Mouse (Mus musculus) adrenal gland (tissue): Measurements from ENCODE around the gene Ppfibp2.

Experiments used
- intact Hi-C: fragments of 180-260 bp; cut with DNase I; formaldehyde crosslinking; loops from one replicate; pipeline ENCODE4 v1.15.1; 2025

Ppfibp2 gene

DNA sequence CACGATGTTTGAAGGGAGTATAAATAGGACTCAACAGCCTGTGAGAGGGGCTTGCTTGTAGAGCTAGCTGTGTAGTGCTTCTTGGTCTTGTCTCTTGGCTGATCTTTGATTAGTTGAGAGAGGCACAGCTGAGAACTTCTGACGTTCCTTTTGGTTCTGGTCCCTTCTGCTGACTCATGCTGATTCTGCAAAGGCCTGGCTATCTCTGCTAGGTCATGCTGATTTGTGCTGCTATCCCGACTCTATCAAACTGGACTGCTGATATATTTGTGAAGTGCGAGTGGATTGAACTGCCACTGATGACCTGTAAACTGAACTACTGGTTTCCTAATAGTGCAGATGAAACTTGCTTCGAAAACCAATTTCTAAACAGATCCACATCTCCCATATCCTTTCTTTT is 15.9 kb downstream of the Ppfibp2 start:
- intact Hi-C loops: no loop called here

DNA sequence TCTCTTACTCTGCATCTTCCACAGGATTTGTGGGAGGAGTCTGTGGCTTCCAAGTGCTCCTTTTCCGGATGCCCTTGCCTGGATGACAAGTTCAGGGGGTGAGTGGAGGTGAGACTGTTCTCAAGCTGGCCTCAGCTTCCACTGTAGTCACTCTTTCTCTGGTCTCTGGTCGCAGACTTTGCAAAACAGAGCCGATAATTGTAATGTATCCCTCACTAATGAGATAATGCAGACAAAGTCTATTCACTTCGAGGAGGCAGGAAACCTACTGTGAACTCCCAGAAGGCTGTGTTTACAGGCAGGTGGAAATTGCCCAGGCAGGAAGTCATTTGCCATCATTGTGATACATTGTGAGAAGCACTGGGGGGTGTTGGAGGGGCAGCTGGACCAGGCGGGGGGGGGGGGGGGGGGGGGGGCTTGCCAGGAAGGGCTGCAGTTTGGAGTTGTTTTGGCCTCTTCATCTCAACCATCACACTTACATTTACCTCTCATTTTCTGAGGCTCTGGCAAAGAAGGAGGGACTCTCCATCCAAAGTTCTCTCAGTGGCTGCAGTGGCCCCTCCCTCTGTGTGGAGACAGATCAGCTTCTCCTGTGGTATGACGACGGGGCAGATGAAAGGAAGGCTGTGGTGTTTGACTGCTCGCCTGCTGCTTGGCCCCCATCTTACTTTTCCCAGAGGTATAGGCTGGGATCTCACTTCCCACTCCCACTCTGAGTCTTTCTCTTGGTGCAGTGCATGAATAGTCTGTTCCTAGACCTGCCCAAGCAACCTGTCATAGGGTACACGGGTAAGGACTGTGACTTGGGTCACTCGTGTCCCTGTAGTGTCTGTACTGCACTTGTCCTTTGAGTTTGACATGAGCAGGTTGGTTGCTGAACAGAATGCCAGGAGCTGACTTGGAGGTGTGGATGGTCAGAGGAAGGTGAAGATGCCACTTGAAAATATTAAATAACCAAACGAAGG is 23.3 kb downstream of the Ppfibp2 start:
- intact Hi-C loops: no loop called here

DNA sequence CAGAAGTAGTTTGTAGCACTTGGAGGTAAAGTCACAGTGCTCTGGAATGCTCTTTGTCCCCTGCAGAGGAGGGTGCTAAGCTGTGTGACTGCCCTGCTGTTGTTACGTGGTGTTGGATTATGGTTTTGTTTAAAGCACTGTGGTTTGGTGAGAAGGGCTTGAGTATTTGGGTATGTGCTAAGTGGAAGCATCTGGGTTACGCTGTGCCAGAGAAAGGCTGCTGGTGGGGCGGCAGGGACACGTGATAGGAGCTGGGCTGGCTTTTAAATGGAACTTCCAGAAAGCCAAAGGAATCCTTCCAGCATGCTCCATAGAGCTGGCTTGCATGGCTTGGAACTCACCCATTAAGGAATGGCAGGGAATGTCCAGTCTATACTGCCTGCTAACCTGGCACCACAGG is 24.2 kb downstream of the Ppfibp2 start:
- intact Hi-C loops: no loop called here

DNA sequence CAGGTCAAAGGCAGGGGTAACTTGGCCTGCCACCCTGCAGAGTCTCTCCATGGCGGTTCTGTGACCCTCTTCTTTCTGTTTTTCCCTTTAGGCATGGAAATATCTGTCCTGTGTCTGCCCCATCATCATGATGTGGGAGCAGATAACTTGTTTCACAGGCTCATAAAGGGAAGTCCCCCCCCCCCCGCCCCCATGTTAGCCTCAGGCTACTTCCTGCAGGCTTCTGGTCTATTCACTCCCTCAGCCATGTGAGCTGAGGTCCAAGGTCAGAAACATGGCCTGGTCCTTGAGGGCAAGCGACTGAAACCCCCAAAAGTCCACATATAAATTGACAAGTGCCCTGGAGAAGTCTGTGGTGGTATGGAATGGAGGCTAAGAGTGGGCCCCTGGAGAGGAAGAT is 25.1 kb downstream of the Ppfibp2 start:
- intact Hi-C loops: no loop called here

DNA sequence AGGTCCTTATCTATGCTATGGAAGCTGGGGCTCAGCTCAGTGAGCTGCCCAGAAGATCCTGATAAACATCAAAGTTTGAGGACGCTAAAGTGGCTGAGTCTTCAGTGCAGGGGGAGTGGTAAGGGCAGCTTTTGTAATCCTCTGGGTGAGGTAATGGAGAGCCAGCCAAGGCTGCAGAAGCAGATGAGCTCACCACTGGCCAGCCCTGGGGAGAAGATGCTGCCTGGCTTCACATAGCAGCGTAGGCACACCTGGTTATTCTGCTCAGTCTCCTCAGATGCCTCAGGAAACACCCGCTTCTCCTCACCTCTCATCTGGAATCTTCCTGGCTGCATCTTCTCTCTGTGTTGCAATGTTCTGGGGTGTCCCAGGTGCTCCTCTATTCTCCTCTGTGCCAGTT is 29.4 kb downstream of the Ppfibp2 start:
- intact Hi-C loops: no loop called here

DNA sequence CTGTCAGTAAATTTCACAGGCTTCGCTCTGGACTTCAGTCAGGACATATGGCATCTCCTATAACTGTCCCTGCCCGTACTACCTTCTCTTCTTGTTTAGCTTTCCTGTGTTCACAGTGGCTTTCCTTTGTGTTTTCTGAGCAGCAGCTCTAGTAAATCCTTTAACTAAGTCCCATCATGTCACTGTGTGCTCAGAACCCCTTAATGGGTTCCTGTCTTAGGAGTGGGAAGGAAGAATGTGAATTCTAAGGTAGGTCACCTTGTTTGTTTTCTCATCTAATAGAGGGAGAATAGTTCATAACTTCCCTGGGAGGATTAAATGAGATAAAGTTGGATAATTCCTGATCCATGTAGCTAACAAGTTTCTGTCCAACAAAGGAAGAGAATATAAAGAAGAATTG is 30.1 kb downstream of the Ppfibp2 start, which contains the start of gene 5330417H12Rik:
Gene 5330417H12Rik (minus strand): TSS at position 101 of the 400 bp plus-strand sequence.
- intact Hi-C loops: no loop called here

DNA sequence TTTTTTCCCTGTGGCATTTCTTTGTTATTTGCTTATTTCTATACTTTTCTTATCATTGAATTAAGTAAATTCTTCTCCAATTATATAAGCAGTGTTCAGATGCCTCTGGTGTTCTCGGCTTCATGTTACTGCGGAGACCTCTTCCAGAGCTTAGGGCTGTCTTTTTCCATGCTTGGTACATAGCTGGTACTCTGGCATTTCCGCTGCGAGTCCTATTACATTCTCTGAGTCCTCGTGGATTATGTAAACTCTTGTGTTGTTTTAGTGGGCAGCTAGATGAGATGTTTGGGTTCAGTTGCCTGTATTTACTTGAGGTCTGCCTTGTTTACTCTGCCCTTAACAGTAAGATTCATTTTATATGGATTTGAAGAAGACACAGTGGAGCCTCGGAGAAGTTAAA is 30.8 kb downstream of the Ppfibp2 start:
- intact Hi-C loops: no loop called here

DNA sequence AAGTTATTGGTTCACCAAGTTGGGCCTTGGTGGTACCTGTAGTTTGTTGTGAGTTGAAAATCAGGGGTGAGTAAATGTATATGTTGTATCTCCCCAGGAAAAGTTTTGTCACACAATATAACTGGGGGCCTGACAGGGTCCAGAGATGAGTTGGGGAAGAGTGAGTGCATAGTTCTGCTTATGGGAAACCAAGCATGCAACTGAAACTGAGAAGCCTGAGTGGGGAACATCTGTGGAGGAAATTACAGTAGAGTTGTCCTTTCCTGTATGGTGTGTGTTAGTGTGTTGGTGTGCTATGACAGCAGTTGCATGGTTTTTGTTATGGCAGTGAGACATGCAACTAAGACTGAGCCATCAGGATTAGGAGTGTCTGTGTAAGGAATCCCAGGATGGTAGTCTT is 33.4 kb downstream of the Ppfibp2 start:
- intact Hi-C loops: no loop called here

DNA sequence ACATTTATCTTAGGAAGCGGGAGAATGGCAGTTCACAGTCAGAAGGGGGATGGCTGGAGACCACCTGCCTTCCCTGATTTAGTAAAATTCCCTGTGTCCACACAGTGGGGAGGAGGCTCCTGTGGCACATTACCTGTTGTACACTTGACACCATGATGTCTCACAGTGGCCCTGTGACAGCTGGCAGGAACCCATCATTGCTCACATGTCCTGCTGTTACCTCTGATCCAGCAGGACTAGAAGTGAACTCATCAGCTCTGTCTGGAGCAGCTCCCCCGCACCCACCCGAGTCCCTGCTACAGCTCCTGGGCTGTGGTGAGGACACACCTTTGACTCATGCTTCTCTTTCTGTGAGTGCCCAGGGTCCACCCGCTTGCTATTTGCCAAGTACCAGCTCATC is 38.2 kb downstream of the Ppfibp2 start:
- intact Hi-C loops: no loop called here

DNA sequence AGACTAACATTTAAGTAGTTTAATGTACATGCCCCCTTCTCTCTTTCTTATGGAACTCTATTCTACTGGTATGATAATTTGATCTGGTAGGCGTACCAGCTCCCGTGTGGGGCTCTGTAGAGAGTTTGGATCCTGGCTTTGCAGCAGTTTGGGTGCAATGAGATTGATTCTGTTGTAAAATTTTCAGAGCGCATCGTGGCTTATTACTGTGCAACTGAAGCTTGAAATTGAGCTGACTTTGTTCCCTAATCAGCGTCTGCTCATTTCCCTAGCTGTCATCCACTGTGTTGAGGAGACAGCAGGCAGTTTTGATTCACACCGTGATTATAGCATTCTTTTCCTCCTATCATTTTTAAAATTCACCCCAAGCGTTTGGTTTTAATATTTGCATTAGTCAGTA is 42.4 kb downstream of the Ppfibp2 start:
- intact Hi-C loops: no loop called here

DNA sequence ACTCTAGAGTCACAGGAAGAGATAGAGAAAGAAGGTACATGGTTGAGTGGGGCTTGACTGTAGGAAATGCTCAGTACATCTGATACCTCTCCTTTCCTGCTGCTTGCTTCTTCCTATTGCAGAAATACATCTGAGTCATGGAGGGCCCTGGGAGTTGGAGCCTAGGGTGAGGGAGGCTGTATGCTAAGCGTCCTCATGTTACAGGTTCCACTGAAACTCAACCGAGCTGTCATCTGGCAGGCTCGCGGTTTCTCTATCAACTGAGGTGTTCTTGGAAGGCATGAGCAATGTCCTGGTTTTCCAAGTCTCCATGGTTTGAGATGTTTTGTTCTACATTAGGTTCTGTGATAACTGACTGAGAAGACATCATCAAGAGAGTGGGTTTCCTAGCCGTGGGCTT is 43.0 kb downstream of the Ppfibp2 start:
- intact Hi-C loops: no loop called here

DNA sequence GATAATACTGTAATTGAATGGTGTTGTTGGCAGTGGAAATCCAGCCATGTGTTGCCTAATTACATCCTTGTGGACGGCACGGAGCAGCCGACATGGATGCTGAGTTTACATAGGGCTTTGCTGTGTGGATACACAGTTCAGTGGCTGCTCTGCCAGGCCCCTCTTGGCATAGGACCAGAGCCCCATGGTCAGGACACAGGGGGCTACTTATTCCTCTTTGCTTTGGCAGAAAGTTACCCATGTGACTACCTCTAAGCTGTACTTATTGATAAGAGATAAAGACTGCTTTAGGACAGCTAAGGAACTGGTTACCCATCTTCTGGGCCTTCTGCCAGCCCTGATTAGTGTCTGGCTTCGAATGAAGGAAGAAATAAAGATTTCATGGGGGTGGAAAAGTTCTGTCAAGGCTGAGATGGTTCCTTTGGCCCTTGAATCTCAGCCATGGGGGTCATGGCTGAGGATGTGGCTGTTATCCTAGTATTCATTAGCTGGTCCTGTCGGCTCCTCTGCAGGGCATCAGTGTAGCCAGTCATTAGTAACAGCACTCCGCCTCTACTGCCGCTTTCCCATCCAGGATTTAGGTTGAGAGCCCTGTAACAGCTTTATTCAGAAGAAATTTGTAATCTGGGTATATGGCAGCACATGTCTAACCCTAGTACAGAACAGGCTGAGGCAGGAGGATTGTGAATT is 47.7 kb downstream of the Ppfibp2 start:
- intact Hi-C loops: no loop called here

DNA sequence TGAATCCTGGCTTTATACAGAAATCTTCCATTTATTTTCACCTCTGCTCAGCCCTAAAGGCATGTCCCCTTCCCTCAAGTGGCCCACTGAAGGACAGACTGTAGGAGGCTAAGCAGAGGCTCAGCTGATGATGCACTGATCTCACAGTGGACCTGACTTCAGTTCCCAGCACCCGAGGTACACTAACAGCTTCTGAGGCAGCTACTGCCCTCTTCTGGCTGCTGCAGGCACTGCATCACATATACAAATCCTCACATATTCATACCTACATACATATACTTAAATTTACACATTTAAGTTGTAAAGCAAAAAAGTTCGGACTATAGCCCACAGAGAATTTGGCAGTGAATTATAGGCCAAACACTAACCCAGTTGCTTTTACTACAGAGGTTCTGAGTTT is 50.0 kb downstream of the Ppfibp2 start:
- intact Hi-C loops: no loop called here

DNA sequence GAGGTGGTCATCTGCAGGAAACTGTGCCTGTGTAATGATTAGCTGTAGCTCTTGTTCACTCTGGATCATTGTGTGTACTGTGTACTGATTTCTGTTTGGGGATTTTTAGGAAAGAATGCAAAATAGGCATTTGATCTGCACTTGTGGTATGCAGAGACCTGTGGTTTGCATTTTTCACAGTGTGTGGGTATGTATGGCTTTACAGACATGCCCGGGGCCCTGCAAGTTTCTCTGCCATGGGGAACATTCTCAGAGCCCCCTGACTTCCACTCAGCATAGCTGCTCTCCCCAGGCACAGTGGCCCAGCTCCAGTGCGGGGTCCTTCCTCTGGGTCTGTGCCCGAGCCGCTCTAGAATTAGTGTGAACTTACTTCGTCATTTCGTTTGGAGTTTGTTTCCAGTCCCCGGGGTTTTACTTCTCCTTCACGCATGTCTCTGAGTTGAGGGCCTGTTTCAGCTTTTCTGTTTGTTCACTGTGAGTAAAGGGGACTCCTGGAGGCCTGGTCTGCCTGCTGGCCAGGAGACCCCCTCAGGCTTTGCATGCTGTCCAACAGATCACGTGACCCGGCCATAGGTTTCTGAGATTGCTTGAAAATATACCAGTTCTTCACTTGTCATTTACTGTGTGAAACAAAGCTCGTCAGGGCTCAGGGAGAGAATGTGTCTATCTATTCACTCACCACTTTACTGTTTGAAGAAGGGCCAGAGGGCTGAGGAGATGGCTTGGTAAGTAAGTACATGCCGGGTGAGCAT is 54.1 kb downstream of the Ppfibp2 start:
- intact Hi-C loops: no loop called here

DNA sequence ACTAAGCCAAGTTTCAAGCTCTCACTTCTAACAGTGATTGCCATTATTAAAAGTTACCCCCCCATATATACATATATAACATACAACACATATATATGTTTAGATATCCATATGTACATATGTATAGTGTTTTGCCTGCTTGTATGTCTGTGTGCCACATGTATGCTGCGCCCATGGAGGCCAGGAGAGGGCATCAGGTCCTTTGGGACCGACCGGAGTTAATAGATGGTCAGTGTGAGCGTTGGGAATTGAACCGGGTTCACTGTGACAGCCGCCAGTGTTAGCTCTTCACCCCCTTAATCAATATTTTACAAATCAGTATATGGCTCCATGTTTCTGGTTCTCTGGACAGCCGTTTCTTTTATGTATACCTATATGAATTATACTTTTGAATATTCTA is 55.0 kb downstream of the Ppfibp2 start:
- intact Hi-C loops: no loop called here

DNA sequence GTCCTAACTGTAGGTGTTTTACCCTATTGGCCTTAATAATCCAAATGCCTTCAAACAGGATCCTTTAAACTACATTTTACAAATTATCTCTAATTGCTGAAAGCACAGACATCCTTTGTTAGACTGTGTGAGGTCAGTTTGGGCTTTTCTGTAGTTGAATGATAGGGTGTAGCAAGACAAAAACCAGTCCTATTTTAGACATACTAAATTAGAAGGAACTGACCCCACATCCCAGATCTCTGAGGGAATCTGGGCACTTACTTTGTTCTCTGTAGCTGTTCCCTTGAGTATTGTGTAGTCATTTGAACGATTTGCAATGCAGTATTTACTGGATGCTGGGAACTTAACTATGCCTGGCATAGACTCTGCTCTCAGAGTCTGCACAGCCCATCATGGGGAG is 56.8 kb downstream of the Ppfibp2 start:
- intact Hi-C loops: no loop called here

DNA sequence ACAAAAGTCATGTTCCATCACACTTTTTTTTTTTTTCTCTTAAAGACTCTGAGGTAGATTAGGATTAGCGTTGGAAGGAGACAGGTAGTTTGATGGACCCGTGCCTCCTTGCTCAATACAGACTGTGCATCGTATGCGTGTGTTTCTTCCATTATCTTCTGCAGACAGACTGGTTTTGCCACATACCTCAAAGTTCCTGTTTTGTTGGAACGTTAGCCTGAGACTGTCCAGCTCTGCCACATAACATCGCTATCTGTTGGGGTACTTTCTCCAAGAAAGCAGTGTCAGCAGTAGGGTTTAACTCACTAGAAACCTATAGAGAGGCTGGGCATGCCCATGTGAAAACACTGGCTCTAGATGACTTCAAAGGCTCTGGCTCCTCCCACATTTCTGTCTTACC is 61.4 kb downstream of the Ppfibp2 start:
- intact Hi-C loops: no loop called here

DNA sequence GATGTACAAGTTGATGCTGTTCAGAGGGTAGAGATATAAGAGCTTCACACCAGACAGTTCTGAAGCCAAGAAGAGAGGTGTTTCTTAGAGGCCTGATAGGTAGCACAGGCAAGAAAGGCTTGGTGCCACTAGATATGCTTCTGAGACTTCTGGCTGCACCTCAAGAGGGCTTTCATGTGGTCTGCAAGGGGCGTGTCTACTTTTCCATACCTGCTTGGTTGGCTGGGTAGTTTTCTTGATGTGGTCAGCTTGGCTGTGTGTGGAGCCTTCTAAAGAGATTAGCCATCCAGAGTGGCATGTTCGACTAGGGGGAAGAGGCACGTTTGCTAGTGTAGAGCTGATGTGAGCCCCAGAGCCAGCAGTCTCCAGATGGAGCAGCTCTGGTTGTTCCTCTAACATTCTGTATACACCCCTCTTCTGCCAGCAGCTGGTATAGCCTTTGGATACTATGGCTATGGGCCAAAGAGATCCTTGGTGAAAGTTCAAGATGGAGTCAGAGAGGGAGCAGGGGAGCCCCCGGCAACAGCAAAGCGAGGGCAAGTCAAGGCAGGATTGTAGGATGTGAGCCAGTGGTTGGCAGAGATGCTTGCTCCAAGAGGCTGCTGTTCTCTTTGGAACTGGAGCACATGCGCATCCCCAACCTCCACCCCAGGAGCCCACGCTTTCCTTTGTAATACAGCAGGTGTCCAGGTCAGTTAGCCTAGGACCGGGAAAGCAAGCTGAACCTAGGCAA is 64.3 kb downstream of the Ppfibp2 start:
- intact Hi-C loops: no loop called here

DNA sequence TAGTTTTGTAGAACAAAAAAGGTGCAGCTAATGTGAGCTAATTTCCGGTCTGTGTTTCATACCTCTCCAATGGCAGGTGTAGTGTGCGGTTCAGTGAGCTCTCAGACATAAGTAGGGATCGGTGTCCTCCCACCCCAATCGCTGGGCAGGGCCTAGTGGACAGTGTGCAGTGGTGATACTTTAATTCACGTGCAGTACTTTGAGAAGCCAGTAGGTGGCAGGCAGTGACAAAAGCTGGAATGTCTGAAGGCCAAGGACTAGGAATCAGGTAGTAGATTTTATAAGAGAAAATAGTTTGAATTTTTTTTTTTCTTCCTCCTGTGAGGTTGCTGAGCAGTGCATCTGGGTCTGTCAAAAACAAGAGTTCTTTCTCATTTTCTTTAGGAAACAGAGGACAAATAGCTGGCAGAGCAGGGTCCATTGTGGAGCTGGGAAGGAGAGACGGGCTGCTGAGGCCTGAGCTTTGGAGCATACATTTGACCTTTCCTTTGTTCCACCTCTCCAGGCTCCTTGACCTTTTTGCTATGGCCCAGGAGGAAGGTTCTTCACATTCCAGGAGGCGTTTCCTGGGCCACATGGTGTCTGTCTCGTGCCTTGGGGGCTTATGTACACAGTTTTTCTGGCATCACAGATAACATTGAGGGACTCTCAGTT is 66.3 kb downstream of the Ppfibp2 start:
- intact Hi-C loops: loop anchor here (2.0 to 5.0 kb wide), 3 partner anchors 46 to 119 kb away; no protein-coding TSS in a partner anchor

DNA sequence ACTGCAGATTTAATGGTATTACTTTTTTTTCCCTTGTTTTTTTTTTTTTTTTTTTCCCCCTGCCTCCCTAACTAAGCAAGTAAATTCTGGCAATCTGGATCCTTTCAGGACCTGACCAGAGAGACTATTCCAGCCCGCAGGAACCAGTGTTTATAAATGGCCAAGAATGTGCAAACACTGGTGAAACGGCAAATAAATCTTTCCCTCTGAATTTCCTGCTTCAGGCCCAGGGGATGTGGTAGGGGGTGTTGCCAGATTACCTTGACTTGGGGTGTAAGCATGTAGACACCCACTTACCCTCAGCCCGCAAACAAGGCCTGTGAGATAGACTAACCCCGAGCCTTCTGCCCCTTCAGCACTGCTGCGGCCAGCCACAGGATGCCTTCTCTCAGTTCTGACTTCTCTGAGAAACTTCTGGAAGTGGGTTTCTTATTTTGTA is 66.9 kb downstream of the Ppfibp2 start:
- intact Hi-C loops: loop anchor here (2.0 to 5.0 kb wide), 3 partner anchors 45 to 119 kb away; no protein-coding TSS in a partner anchor
